Mouse (Mus musculus): ENCODE results near the gene Zfp28. TPM values are rescaled to one million over a fixed set of nuclear protein-coding genes. Genes with fewer than 3 reads are reported as not detected.

Zfp28 gene
- total RNA-seq, 2 experiments from 2014 or later, result 4.3 to 8.2 TPM

- DNase-seq (ENCODE audit: low spot score in 2 of 2), result no peak
- intact Hi-C loops (cut with DNase I), result no loop called here
Observed at GRCm38 (mm10) chr7:6388971-6389370, 5.9 kb downstream of the Zfp28 start.

GRCm38 (mm10) chr7:6389449-6389848 is 6.4 kb downstream of the Zfp28 start:
- no peak for DNase-seq (ENCODE audit: low spot score in 2 of 2)
- intact Hi-C loops (cut with DNase I), result no loop called here

GRCm38 (mm10) chr7:6397996-6398975 is 15.2 kb downstream of the Zfp28 start, which contains the start of gene Smim17:
TSS of gene Smim17 (plus strand) at chr7:6398715.
- peak; percentile 74 for DNase-seq (ENCODE audit: low spot score in 2 of 2)
- intact Hi-C loops (cut with DNase I), result loop anchor here (1.0 kb wide), 1 partner anchor 16 kb away; no protein-coding TSS in a partner anchor

- peak; percentile 49 to 73 for DNase-seq (ENCODE audit: low spot score in 2 of 2)
- intact Hi-C loops (cut with DNase I), result no loop called here
Observed at GRCm38 (mm10) chr7:6410043-6410442, 26.9 kb downstream of the Zfp28 start, which contains the start of gene Gm20715. TSS of gene Gm20715 (plus strand) at chr7:6410277.

- intact Hi-C loops (cut with DNase I), result loop anchor here (2.0 kb wide), 1 partner anchor 36 kb away; no protein-coding TSS in a partner anchor
- DNase-seq (ENCODE audit: low spot score in 2 of 2), result peak; percentile 28 to 34
Observed at GRCm38 (mm10) chr7:6414626-6415441, 31.7 kb downstream of the Zfp28 start.

- DNase-seq (ENCODE audit: low spot score in 2 of 2), result no peak
- intact Hi-C loops (cut with DNase I), result loop anchor here (2.0 kb wide), 1 partner anchor 37 kb away; no protein-coding TSS in a partner anchor
Observed at GRCm38 (mm10) chr7:6415442-6415787, 32.3 kb downstream of the Zfp28 start.

- intact Hi-C loops (cut with DNase I), result loop anchor here (10.0 kb wide), 1 partner anchor 875 kb away; no protein-coding TSS in a partner anchor
- DNase-seq (ENCODE audit: low spot score in 2 of 2), result peak; percentile 43 to 49
Observed at GRCm38 (mm10) chr7:6419894-6420293, 36.8 kb downstream of the Zfp28 start.

- DNase-seq (ENCODE audit: low spot score in 2 of 2), result no peak
- intact Hi-C loops (cut with DNase I), result loop anchor here (10.0 kb wide), 1 partner anchor 865 kb away; no protein-coding TSS in a partner anchor
Observed at GRCm38 (mm10) chr7:6429381-6429780, 46.3 kb downstream of the Zfp28 start.

GRCm38 (mm10) chr7:6430342-6430741 is 47.2 kb downstream of the Zfp28 start:
- no peak for DNase-seq (ENCODE audit: low spot score in 2 of 2)
- intact Hi-C loops (cut with DNase I), result loop anchor here (5.0 kb wide), 1 partner anchor 68 kb away; the partner anchor contains the start of gene Zfp78

GRCm38 (mm10) chr7:6438388-6438787 is 55.3 kb downstream of the Zfp28 start, which contains the start of gene Olfr1344:
TSS of gene Olfr1344 (plus strand) at chr7:6438688.
- DNase-seq (ENCODE audit: low spot score in 2 of 2), result no peak
- intact Hi-C loops (cut with DNase I), result loop anchor here (5.0 kb wide), 1 partner anchor 479 kb away; no protein-coding TSS in a partner anchor

GRCm38 (mm10) chr7:6441173-6441572 is 58.1 kb downstream of the Zfp28 start:
- no peak for DNase-seq (ENCODE audit: low spot score in 2 of 2)
- intact Hi-C loops (cut with DNase I), result no loop called here

Other genes starting within 250 kb of the Zfp28 start
- gene Zfp787, start 227.3 kb upstream of the Zfp28 start, total RNA-seq (2021), result 10 to 100 TPM; 26.1 to 29.0 TPM
- gene Zfp444, start 211.1 kb upstream of the Zfp28 start, total RNA-seq (2021), result 10 to 100 TPM; 59.9 to 62.9 TPM
- gene Galp, start 186.2 kb upstream of the Zfp28 start, total RNA-seq (2021), result not detected
- gene Zscan5b, start 161.0 kb upstream of the Zfp28 start, total RNA-seq (2021), result not detected
- not detected for gene Epp13, start 130.6 kb upstream of the Zfp28 start, total RNA-seq (2021)
- 10 to 100 TPM; 10.4 to 11.1 TPM for gene Zfp667, start 96.7 kb upstream of the Zfp28 start, total RNA-seq (2021)
- gene Zfp583, start 52.0 kb upstream of the Zfp28 start, total RNA-seq (2021), result 10 to 100 TPM in 1 of 2 experiments, 1 to 10 TPM in 1; 9.0 to 11.2 TPM
- gene Gm3854, start 39.5 kb upstream of the Zfp28 start, total RNA-seq (2021), result 1 to 10 TPM; 5.4 to 7.8 TPM
- gene Zfp78, start 20.0 kb upstream of the Zfp28 start, total RNA-seq (2021), result 1 to 10 TPM; 4.4 to 4.6 TPM
- 10 to 100 TPM; 13.5 to 14.7 TPM for gene Smim17, start 15.4 kb downstream of the Zfp28 start, total RNA-seq (2021)
- gene Gm20715, start 27.0 kb downstream of the Zfp28 start, total RNA-seq (2021), result under 1 TPM; 0.12 to 0.18 TPM
- 1 to 10 TPM; 1.0 to 1.2 TPM for gene Olfr1344, start 55.4 kb downstream of the Zfp28 start, total RNA-seq (2021)
- under 1 TPM; 0.05 to 0.14 TPM for gene Olfr1336, start 72.9 kb downstream of the Zfp28 start, total RNA-seq (2021)
- not detected for gene Olfr1346, start 83.8 kb downstream of the Zfp28 start, total RNA-seq (2021)
- not detected for gene Olfr5, start 103.6 kb downstream of the Zfp28 start, total RNA-seq (2021)
- gene Olfr1347, start 116.5 kb downstream of the Zfp28 start, total RNA-seq (2021), result not detected
- gene Olfr1348, start 125.5 kb downstream of the Zfp28 start, total RNA-seq (2021), result not detected
- not detected for gene Olfr1349, start 139.7 kb downstream of the Zfp28 start, total RNA-seq (2021)
- gene Olfr1350, start 181.5 kb downstream of the Zfp28 start, total RNA-seq (2021), result not detected

All from left cerebral cortex, postnatal 36 days (tissue).